Mouse (Mus musculus): Measurements from ENCODE around the gene Pdlim4. TPM values are rescaled to one million over a fixed set of nuclear protein-coding genes. Genes with fewer than 3 reads are reported as not detected.

The Pdlim4 gene
- polyA plus RNA-seq, 1 experiment from 2014 or later, result 120 TPM

DNA sequence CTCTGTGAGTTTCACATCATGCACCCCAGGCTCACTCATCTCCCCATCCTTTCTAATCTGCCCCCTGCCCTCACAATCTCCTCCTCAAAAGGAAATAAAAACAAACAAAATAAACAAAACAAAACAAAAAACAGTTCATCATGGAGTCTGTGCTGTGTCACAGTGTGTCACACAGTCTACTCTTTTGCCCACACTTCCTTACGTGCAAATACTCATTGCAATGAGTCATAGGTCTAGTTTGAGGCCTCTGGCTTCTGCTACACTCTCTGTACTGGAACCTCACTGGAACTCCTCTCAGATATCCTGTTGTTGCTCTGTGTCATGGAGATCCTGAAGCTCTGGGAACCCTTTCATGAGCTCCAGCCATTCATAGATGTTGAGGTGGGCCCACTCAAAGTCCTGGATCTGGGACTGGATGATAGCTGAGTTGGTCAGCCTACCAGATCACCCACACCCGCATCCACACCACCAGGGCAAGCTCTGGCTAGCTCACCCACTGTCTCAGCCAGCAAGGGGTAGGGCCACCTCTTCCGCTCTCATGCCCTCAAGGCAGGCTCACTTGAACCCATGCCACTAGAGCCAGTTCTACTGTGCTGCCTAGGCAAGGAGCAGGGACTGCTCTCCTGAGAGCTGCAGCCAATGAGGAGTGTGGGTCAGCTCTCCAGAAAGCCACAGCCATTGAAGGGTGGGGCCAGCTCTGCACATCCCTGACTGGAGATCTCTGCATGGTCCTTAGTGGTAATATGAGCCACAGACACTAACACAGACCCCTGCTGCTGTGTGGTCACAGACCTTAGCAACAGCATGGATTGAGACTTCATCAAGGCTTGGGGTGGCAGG is 49.7 kb downstream of the Pdlim4 start:
- Histone ChIP-seq H3K9ac (replicated peaks; ENCODE audit: low read length) (no peak overlapping the region), H3K27ac (replicated peaks; ENCODE audit: low read depth, low read length) (no peak overlapping the region), H3K9me3 (replicated peaks; ENCODE audit: control insufficient read depth, low read length) (no peaks in the 10 kb centered on the region), H3K27me3 (ENCODE audit: control insufficient read depth, insufficient read depth, low read length) (no peaks in the 10 kb centered on the region), H3K4me2 (ENCODE audit: low read depth, low read length) (no peak overlapping the region), H3K4me1 (ENCODE audit: control insufficient read depth, insufficient read depth, low read length) (no peaks in the 10 kb centered on the region), H3K4me3 (ENCODE audit: low read depth, low read length) (no peak overlapping the region), H3K36me3 (replicated peaks; ENCODE audit: control insufficient read depth, insufficient read depth, low read depth, low read length) (no peaks in the 10 kb centered on the region)
- ATAC-seq (replicated peaks; ENCODE audit: insufficient number of reproducible peaks, low FRiP score, low TSS enrichment, low read depth), result no peak
- DNase-seq (ENCODE audit: low spot score), result no peak
- WGBS, result 84% methylated on average over 3 of the region's 3 CpGs

DNA sequence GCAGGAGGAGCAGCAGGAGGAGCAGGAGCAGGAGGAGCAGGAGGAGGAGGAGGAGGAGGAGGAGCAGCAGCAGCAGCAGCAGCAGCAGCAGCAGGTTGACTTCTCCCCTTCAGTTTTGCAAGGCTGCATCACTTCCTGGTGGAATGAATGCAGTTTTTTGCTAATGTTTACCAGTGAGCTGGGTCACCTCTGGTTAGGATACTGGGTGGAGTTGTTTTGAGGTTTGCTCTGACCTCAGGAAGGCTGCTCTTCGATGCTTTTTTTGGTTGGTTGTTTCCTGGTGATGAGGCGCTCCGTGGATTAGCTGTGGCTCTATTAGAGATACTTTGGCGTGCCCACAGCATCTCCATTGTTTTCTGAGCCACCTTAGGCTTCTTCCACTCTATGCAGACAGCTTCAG is 51.2 kb downstream of the Pdlim4 start:
- no peak for ATAC-seq (replicated peaks; ENCODE audit: insufficient number of reproducible peaks, low FRiP score, low TSS enrichment, low read depth)

DNA sequence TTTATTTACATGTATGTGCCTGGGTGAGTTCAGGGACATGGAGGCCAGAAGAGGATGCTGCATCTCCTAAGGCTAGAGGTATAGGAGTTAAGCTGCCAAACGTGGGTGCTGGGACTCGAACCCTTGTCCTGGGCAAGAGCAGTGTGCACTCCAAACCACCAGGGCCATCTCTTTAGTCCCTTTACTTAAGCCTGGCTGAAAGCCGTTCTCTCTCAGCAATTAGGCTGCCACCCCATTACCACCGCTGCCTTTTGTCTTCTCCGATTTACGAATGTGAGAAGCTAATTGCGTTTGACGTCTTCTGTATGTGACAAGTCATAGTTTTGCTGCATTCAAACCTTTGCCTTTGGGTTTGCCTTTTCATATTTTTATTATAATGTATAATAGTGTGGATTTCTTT is 52.8 kb downstream of the Pdlim4 start:
- no peak for ATAC-seq (replicated peaks; ENCODE audit: insufficient number of reproducible peaks, low FRiP score, low TSS enrichment, low read depth)
- 63% methylated on average over 8 of the region's 8 CpGs for WGBS

More for the DNA sequence above, 51.2 kb downstream of the Pdlim4 start:
- H3K9ac ChIP-seq (replicated peaks; ENCODE audit: low read length), result no peak overlapping the region
- 74% methylated on average over 4 of the region's 4 CpGs for WGBS
- no peaks in the 10 kb centered on the region for H3K9me3 ChIP-seq (replicated peaks; ENCODE audit: control insufficient read depth, low read length)
- no peaks in the 10 kb centered on the region for H3K4me1 ChIP-seq (ENCODE audit: control insufficient read depth, insufficient read depth, low read length)
- no peaks in the 10 kb centered on the region for H3K27me3 ChIP-seq (ENCODE audit: control insufficient read depth, insufficient read depth, low read length)
- no peak overlapping the region for H3K4me2 ChIP-seq (ENCODE audit: low read depth, low read length)
- H3K27ac ChIP-seq (replicated peaks; ENCODE audit: low read depth, low read length), result no peak overlapping the region
- no peaks in the 10 kb centered on the region for H3K36me3 ChIP-seq (replicated peaks; ENCODE audit: control insufficient read depth, insufficient read depth, low read depth, low read length)
- H3K4me3 ChIP-seq (ENCODE audit: low read depth, low read length), result no peak overlapping the region
- DNase-seq (ENCODE audit: low spot score), result no peak

DNA sequence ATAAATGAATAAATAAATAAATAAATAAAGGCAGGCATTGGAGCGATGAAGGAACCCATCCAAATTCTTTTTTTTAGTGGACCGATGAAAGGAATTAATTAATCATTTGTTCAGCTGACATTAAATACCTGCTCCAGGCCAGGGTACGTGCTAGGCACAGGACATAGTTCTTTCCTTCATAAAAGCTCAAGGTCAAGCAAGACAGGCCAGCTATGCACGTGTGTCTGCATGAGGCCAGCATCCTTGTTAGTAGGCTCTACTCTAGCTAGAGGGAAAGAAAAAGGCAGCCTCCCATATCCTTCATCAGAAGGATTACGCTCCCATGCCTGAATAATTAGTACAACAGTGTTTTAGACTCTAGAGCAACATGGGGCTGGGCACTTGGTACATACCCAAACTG is 55.9 kb downstream of the Pdlim4 start:
- H3K4me3 ChIP-seq (ENCODE audit: low read depth, low read length), result no peak overlapping the region
- DNase-seq (ENCODE audit: low spot score), result no peak
- H3K36me3 ChIP-seq (replicated peaks; ENCODE audit: control insufficient read depth, insufficient read depth, low read depth, low read length), result no peaks in the 10 kb centered on the region
- no peaks in the 10 kb centered on the region for H3K27me3 ChIP-seq (ENCODE audit: control insufficient read depth, insufficient read depth, low read length)
- no peak overlapping the region for H3K27ac ChIP-seq (replicated peaks; ENCODE audit: low read depth, low read length)
- ATAC-seq (replicated peaks; ENCODE audit: insufficient number of reproducible peaks, low FRiP score, low TSS enrichment, low read depth), result no peak
- H3K4me1 ChIP-seq (ENCODE audit: control insufficient read depth, insufficient read depth, low read length), result no peaks in the 10 kb centered on the region
- no peak overlapping the region for H3K9ac ChIP-seq (replicated peaks; ENCODE audit: low read length)
- WGBS, result 86% methylated on average over 5 of the region's 5 CpGs
- no peaks in the 10 kb centered on the region for H3K9me3 ChIP-seq (replicated peaks; ENCODE audit: control insufficient read depth, low read length)
- no peak overlapping the region for H3K4me2 ChIP-seq (ENCODE audit: low read depth, low read length)

More for the DNA sequence above, 52.8 kb downstream of the Pdlim4 start:
- Histone ChIP-seq H3K27ac (replicated peaks; ENCODE audit: low read depth, low read length) (no peak overlapping the region), H3K36me3 (replicated peaks; ENCODE audit: control insufficient read depth, insufficient read depth, low read depth, low read length) (no peaks in the 10 kb centered on the region), H3K4me1 (ENCODE audit: control insufficient read depth, insufficient read depth, low read length) (no peaks in the 10 kb centered on the region), H3K9me3 (replicated peaks; ENCODE audit: control insufficient read depth, low read length) (no peaks in the 10 kb centered on the region), H3K9ac (replicated peaks; ENCODE audit: low read length) (no peak overlapping the region), H3K4me2 (ENCODE audit: low read depth, low read length) (no peak overlapping the region), H3K27me3 (ENCODE audit: control insufficient read depth, insufficient read depth, low read length) (no peaks in the 10 kb centered on the region), H3K4me3 (ENCODE audit: low read depth, low read length) (no peak overlapping the region)
- no peak for DNase-seq (ENCODE audit: low spot score)

- H3K36me3 ChIP-seq (replicated peaks; ENCODE audit: control insufficient read depth, insufficient read depth, low read depth, low read length), result no peaks in the 10 kb centered on the region
- no peaks in the 10 kb centered on the region for H3K9me3 ChIP-seq (replicated peaks; ENCODE audit: control insufficient read depth, low read length)
- no peak overlapping the region for H3K27ac ChIP-seq (replicated peaks; ENCODE audit: low read depth, low read length)
- H3K4me3 ChIP-seq (ENCODE audit: low read depth, low read length), result no peak overlapping the region
- WGBS, result 95% methylated on average over 2 of the region's 2 CpGs
- no peak overlapping the region for H3K9ac ChIP-seq (replicated peaks; ENCODE audit: low read length)
- no peak overlapping the region for H3K4me2 ChIP-seq (ENCODE audit: low read depth, low read length)
- no peaks in the 10 kb centered on the region for H3K4me1 ChIP-seq (ENCODE audit: control insufficient read depth, insufficient read depth, low read length)
- ATAC-seq (replicated peaks; ENCODE audit: insufficient number of reproducible peaks, low FRiP score, low TSS enrichment, low read depth) (no peak), DNase-seq (ENCODE audit: low spot score) (no peak)
- H3K27me3 ChIP-seq (ENCODE audit: control insufficient read depth, insufficient read depth, low read length), result no peaks in the 10 kb centered on the region
Observed at GRCm38 (mm10) chr11:54011255-54011654, 57.6 kb downstream of the Pdlim4 start.

- no peaks in the 10 kb centered on the region for H3K4me1 ChIP-seq (ENCODE audit: control insufficient read depth, insufficient read depth, low read length)
- no peaks in the 10 kb centered on the region for H3K9me3 ChIP-seq (replicated peaks; ENCODE audit: control insufficient read depth, low read length)
- WGBS, result 70% methylated on average over 10 of the region's 10 CpGs
- ATAC-seq (replicated peaks; ENCODE audit: insufficient number of reproducible peaks, low FRiP score, low TSS enrichment, low read depth), result no peak
- H3K27me3 ChIP-seq (ENCODE audit: control insufficient read depth, insufficient read depth, low read length), result no peaks in the 10 kb centered on the region
- no peak overlapping the region for H3K27ac ChIP-seq (replicated peaks; ENCODE audit: low read depth, low read length)
- DNase-seq (ENCODE audit: low spot score), result peak; percentile 49
- H3K4me3 ChIP-seq (ENCODE audit: low read depth, low read length), result no peak overlapping the region
- no peaks in the 10 kb centered on the region for H3K36me3 ChIP-seq (replicated peaks; ENCODE audit: control insufficient read depth, insufficient read depth, low read depth, low read length)
- H3K4me2 ChIP-seq (ENCODE audit: low read depth, low read length), result no peak overlapping the region
- no peak overlapping the region for H3K9ac ChIP-seq (replicated peaks; ENCODE audit: low read length)
Observed at GRCm38 (mm10) chr11:54008416-54008920, 60.3 kb downstream of the Pdlim4 start.

DNA sequence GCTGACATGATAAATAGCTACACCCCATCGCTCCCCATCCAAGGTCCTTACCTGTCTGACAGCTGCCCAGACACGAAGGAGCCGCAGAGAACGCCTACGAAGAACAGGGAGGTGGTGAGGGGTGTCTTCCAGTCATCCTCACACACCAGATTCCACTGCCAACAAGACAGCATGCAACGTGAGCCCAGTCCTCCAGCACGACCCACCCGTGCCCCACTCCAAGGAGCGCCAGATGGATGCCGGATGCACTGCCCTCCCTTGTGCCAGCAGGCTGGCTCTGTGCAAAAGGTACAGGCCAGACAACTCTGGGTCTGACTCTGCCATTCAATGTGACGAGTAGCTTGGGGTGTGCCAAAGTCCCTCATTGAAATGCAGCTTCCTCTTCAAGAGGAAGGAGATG is 61.1 kb downstream of the Pdlim4 start:
- Histone ChIP-seq H3K4me3 (ENCODE audit: low read depth, low read length) (no peak overlapping the region), H3K36me3 (replicated peaks; ENCODE audit: control insufficient read depth, insufficient read depth, low read depth, low read length) (no peaks in the 10 kb centered on the region), H3K9me3 (replicated peaks; ENCODE audit: control insufficient read depth, low read length) (no peaks in the 10 kb centered on the region), H3K27me3 (ENCODE audit: control insufficient read depth, insufficient read depth, low read length) (no peaks in the 10 kb centered on the region), H3K4me2 (ENCODE audit: low read depth, low read length) (no peak overlapping the region), H3K27ac (replicated peaks; ENCODE audit: low read depth, low read length) (no peak overlapping the region), H3K4me1 (ENCODE audit: control insufficient read depth, insufficient read depth, low read length) (no peaks in the 10 kb centered on the region), H3K9ac (replicated peaks; ENCODE audit: low read length) (no peak overlapping the region)
- WGBS, result 90% methylated on average over 11 of the region's 11 CpGs
- DNase-seq (ENCODE audit: low spot score), result no peak
- ATAC-seq (replicated peaks; ENCODE audit: insufficient number of reproducible peaks, low FRiP score, low TSS enrichment, low read depth), result no peak

- ATAC-seq (replicated peaks; ENCODE audit: insufficient number of reproducible peaks, low FRiP score, low TSS enrichment, low read depth) (no peak), DNase-seq (ENCODE audit: low spot score) (no peak)
- no peak overlapping the region for H3K4me3 ChIP-seq (ENCODE audit: low read depth, low read length)
- no peak overlapping the region for H3K4me2 ChIP-seq (ENCODE audit: low read depth, low read length)
- WGBS, result 92% methylated on average over 4 of the region's 4 CpGs
- no peaks in the 10 kb centered on the region for H3K9me3 ChIP-seq (replicated peaks; ENCODE audit: control insufficient read depth, low read length)
- no peaks in the 10 kb centered on the region for H3K36me3 ChIP-seq (replicated peaks; ENCODE audit: control insufficient read depth, insufficient read depth, low read depth, low read length)
- no peak overlapping the region for H3K27ac ChIP-seq (replicated peaks; ENCODE audit: low read depth, low read length)
- H3K9ac ChIP-seq (replicated peaks; ENCODE audit: low read length), result no peak overlapping the region
- H3K4me1 ChIP-seq (ENCODE audit: control insufficient read depth, insufficient read depth, low read length), result no peaks in the 10 kb centered on the region
- H3K27me3 ChIP-seq (ENCODE audit: control insufficient read depth, insufficient read depth, low read length), result no peaks in the 10 kb centered on the region
Observed at GRCm38 (mm10) chr11:54006901-54007300, 61.9 kb downstream of the Pdlim4 start.
